Mouse (Mus musculus) cerebellum, adult 11-12 months (tissue): Measurements from ENCODE around the gene Mmp8.

Experiments used
- DNase-seq: peaks from one replicate; pipeline ENCODE4 v3.0.0; 2022

Gene Mmp8

GRCm38 (mm10) chr9:7558221-7559017, at the start of gene Mmp8:
Gene Mmp8 (plus strand): TSS chr9:7558456.
- no peak for DNase-seq

GRCm38 (mm10) chr9:7509619-7510233, 48.5 kb upstream of the Mmp8 start:
- DNase-seq, result no peak

GRCm38 (mm10) chr9:7517944-7518571, 40.2 kb upstream of the Mmp8 start:
- no peak for DNase-seq

GRCm38 (mm10) chr9:7526255-7526940, 31.9 kb upstream of the Mmp8 start:
- no peak for DNase-seq

GRCm38 (mm10) chr9:7542763-7543162, 15.5 kb upstream of the Mmp8 start:
- DNase-seq, result no peak

GRCm38 (mm10) chr9:7544923-7545457, 13.3 kb upstream of the Mmp8 start:
- no peak for DNase-seq

- no peak for DNase-seq
These were observed 12.8 kb upstream of the Mmp8 start for GRCm38 (mm10) chr9:7545471-7545870.

GRCm38 (mm10) chr9:7545920-7546319, 12.3 kb upstream of the Mmp8 start:
- DNase-seq, result no peak

- no peak for DNase-seq
These were observed 6.3 kb upstream of the Mmp8 start for GRCm38 (mm10) chr9:7551943-7552342.

- DNase-seq, result no peak
These were observed 4.7 kb upstream of the Mmp8 start for GRCm38 (mm10) chr9:7553536-7553935.

GRCm38 (mm10) chr9:7554382-7554781, 3.9 kb upstream of the Mmp8 start:
- DNase-seq, result no peak

GRCm38 (mm10) chr9:7560026-7560425, 1.8 kb downstream of the Mmp8 start:
- DNase-seq, result no peak

- DNase-seq, result no peak
These were observed 9.1 kb downstream of the Mmp8 start for GRCm38 (mm10) chr9:7567376-7567775.

- no peak for DNase-seq
These were observed 9.7 kb downstream of the Mmp8 start for GRCm38 (mm10) chr9:7567923-7568322.

- no peak for DNase-seq
These were observed 12.2 kb downstream of the Mmp8 start for GRCm38 (mm10) chr9:7570485-7570884.

- no peak for DNase-seq
These were observed 12.9 kb downstream of the Mmp8 start, which contains the start of gene Mmp27 for GRCm38 (mm10) chr9:7571162-7571561. Gene Mmp27 (plus strand): TSS chr9:7571396.

GRCm38 (mm10) chr9:7572188-7572587, 13.9 kb downstream of the Mmp8 start:
- DNase-seq, result no peak

- no peak for DNase-seq
These were observed 14.5 kb downstream of the Mmp8 start for GRCm38 (mm10) chr9:7572663-7573308.

GRCm38 (mm10) chr9:7575526-7575925, 17.3 kb downstream of the Mmp8 start:
- no peak for DNase-seq

GRCm38 (mm10) chr9:7577371-7577770, 19.1 kb downstream of the Mmp8 start:
- no peak for DNase-seq

GRCm38 (mm10) chr9:7590063-7590462, 31.8 kb downstream of the Mmp8 start:
- DNase-seq, result no peak

- no peak for DNase-seq
These were observed 35.1 kb downstream of the Mmp8 start for GRCm38 (mm10) chr9:7593272-7593812.
